Mouse (Mus musculus): ENCODE measurements at regions not wholly inside any gene's neighbourhood (a gene's known extent, or its start where the extent isn't known, plus 50 kb on each side); places are given as distances from the start of the nearest gene placed in this dataset.

DNA sequence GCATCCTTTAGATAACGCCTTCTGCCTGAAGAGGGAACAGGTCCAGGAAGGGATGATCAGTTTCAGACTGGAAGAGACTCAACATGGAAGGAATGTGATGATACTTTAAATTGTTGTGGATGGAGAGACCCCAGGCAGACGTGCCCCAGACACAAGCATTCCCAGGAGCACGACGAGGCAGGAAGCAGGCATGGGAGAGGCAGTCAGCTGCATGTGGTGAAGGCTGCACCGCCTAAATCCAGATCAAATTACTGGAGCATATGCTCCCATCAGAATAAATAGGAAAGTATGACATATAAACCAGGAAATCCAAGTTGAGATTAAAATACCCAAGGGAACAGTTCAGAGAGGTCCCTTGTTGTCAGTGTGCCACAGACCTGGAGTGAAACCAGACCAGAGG, 467.3 kb downstream of the Pid1 start:
- no peaks in the 10 kb centered on the region for H3K27me3 ChIP-seq (replicated peaks; ENCODE audit: control insufficient read depth, insufficient read depth, low read length)
- 0 out of 2 replicates have a peak, but pooled peaks cover 3% of the 10 kb centered on the region for H3K4me1 ChIP-seq (replicated peaks; ENCODE audit: control insufficient read depth, insufficient read depth, low read length)

DNA sequence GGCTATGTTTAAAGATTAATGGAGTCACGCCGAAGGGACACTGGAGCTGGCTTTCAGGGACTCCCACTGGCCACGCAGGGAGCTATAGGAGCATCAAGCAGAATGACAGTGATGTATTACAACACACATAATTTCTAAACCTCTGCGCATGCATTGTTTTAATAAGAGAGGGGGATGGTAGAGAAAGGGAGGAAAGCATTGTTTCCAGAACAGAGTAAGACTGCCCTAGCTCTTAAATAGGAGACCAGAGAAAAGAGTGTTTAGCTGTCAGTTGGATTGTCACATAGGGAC, 471.1 kb upstream of the Sphkap start:
- 71% methylated on average over 4 of the region's 4 CpGs for WGBS
- no peak for ATAC-seq (replicated peaks; ENCODE audit: low FRiP score, low TSS enrichment, low read depth)
- H3K4me1 ChIP-seq (replicated peaks; ENCODE audit: control insufficient read depth, insufficient read depth, low read length): no peaks in the 10 kb centered on the region
- no peaks in the 10 kb centered on the region for H3K27me3 ChIP-seq (replicated peaks; ENCODE audit: control insufficient read depth, insufficient read depth, low read length)
- no peak overlapping the region for H3K4me3 ChIP-seq (ENCODE audit: low read depth, low read length)
- no peaks in the 10 kb centered on the region for H3K9me3 ChIP-seq (ENCODE audit: control insufficient read depth, low read length)
- no peaks in the 10 kb centered on the region for H3K36me3 ChIP-seq (ENCODE audit: control insufficient read depth, insufficient read depth, low read length)
- H3K9ac ChIP-seq (ENCODE audit: low read length): no peak overlapping the region
- no peak for DNase-seq (ENCODE audit: low spot score)
- H3K4me2 ChIP-seq (ENCODE audit: low read length): no peak overlapping the region
- H3K27ac ChIP-seq (ENCODE audit: low read depth): no peak overlapping the region

More for the DNA sequence above, 467.3 kb downstream of the Pid1 start:
- Histone ChIP-seq H3K36me3 (ENCODE audit: control insufficient read depth, insufficient read depth, low read length) (no peaks in the 10 kb centered on the region), H3K9me3 (ENCODE audit: control insufficient read depth, low read length) (no peaks in the 10 kb centered on the region), H3K27ac (ENCODE audit: low read depth) (no peak overlapping the region), H3K4me2 (ENCODE audit: low read length) (no peak overlapping the region), H3K4me3 (ENCODE audit: low read depth, low read length) (no peak overlapping the region), H3K9ac (ENCODE audit: low read length) (no peak overlapping the region)
- WGBS: 19% methylated on average over 5 of the region's 5 CpGs
- ATAC-seq (replicated peaks; ENCODE audit: low FRiP score, low TSS enrichment, low read depth): no peak
- no peak for DNase-seq (ENCODE audit: low spot score)

DNA sequence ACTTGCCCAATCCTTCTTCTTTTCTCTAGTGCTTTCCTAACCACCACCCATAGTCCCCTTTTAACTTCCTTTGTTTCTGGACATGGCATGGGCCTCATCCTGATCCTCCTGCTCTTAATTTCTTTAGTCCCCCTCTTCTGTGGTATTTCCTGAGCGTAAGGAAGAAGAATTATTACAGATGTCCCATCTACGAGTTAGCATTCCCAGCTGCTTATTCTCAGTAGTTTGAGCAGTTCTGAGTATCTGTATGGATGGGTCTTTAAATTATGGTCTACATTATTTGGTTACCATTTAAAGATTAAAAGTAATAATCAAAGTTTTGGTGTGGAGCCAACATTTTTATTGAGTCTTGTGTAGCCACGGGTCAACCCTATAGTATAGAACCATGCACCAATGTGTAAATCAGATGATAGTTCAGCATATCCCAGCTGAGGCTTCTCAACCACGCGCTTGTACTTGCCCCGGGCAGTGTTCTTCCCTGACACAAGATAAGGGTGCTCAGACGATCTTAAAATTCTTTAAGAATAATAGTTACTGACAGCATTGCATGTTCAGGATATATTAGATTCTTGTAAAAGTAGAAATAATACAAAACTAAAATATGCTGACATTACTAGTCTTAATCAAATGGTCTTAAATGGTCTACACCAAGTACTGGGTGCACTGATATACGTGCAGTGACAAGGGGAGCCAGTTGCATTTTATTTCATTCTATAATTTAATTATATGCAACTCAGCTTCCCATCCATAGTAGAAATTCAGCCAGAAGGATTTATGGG, 470.5 kb upstream of the Sphkap start:
- ATAC-seq (replicated peaks; ENCODE audit: low FRiP score, low TSS enrichment, low read depth) (no peak), DNase-seq (ENCODE audit: low spot score) (no peak)
- no peak overlapping the region for H3K27ac ChIP-seq (ENCODE audit: low read depth)
- 75% methylated on average over 8 of the region's 8 CpGs for WGBS
- H3K4me3 ChIP-seq (ENCODE audit: low read depth, low read length): no peak overlapping the region
- no peaks in the 10 kb centered on the region for H3K4me1 ChIP-seq (replicated peaks; ENCODE audit: control insufficient read depth, insufficient read depth, low read length)
- H3K9me3 ChIP-seq (ENCODE audit: control insufficient read depth, low read length): no peaks in the 10 kb centered on the region
- H3K4me2 ChIP-seq (ENCODE audit: low read length): no peak overlapping the region
- H3K9ac ChIP-seq (ENCODE audit: low read length): no peak overlapping the region
- H3K36me3 ChIP-seq (ENCODE audit: control insufficient read depth, insufficient read depth, low read length): no peaks in the 10 kb centered on the region
- no peaks in the 10 kb centered on the region for H3K27me3 ChIP-seq (replicated peaks; ENCODE audit: control insufficient read depth, insufficient read depth, low read length)

DNA sequence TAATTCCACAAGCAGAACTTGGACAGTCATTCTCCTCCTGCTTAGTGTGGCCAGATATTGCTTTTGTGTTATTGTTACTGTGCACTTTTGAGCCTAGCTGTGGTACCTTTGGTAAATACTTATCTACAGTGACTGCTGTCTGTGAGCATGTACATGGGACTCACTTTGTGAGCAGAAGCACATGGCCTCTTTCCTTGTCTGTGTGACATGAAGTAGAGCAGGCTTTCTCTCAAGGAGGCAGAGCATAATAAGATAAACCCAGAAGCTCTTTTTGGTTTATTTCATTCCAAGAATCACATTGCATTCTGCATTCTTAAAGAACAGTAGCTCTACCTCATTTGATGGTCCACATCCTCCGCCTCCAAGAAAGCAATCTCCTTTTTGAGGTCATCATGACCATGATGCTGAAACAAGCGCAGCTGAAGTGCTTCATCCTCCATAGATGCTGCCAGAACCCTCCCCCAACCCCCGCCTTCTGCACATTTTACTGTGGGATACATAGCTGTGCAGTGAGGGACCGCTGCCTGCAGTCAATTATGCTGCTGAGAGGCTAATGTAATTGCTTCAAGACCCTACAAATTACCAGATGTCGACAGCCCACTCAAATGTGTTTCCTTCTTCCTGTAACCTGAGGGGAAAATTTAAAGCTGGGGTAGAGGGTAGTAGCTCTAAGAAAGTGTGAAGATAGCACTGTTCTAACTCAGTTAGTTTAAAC, 463.0 kb upstream of the Sphkap start:
- no peak overlapping the region for H3K9ac ChIP-seq (ENCODE audit: low read length)
- no peaks in the 10 kb centered on the region for H3K9me3 ChIP-seq (ENCODE audit: control insufficient read depth, low read length)
- no peak overlapping the region for H3K4me2 ChIP-seq (ENCODE audit: low read length)
- WGBS: 27% methylated on average over 5 of the region's 5 CpGs
- DNase-seq (ENCODE audit: low spot score) (peak; percentile 59), ATAC-seq (replicated peaks; ENCODE audit: low FRiP score, low TSS enrichment, low read depth) (peak; percentile 53; the same call in 1 of the 2 replicates)
- no peaks in the 10 kb centered on the region for H3K4me1 ChIP-seq (replicated peaks; ENCODE audit: control insufficient read depth, insufficient read depth, low read length)
- no peaks in the 10 kb centered on the region for H3K27me3 ChIP-seq (replicated peaks; ENCODE audit: control insufficient read depth, insufficient read depth, low read length)
- H3K4me3 ChIP-seq (ENCODE audit: low read depth, low read length): no peak overlapping the region
- no peaks in the 10 kb centered on the region for H3K36me3 ChIP-seq (ENCODE audit: control insufficient read depth, insufficient read depth, low read length)
- H3K27ac ChIP-seq (ENCODE audit: low read depth): no peak overlapping the region

DNA sequence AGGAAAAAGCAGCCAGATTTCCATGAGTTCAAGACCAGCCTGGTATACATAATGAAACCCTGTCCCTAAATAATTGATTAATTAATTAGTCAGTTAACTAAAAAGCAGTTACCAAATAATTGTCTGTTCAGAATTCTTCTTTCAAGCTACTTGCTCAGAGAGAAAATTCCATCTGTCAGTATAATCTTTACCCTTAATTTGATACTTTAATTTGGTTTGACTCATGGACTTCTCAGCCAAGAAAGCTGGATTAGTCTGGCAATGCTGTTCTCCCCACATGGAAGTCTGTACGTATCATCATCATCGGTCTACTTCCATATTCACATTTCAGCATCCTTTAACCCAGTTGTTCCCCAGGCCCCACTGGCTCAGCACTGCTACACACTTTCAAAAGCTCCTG, 461.0 kb upstream of the Sphkap start:
- H3K4me2 ChIP-seq (ENCODE audit: low read length): no peak overlapping the region
- H3K4me3 ChIP-seq (ENCODE audit: low read depth, low read length): no peak overlapping the region
- 89% methylated on average over 2 of the region's 2 CpGs for WGBS
- H3K27me3 ChIP-seq (replicated peaks; ENCODE audit: control insufficient read depth, insufficient read depth, low read length): no peaks in the 10 kb centered on the region
- ATAC-seq (replicated peaks; ENCODE audit: low FRiP score, low TSS enrichment, low read depth) (no peak), DNase-seq (ENCODE audit: low spot score) (no peak)
- H3K9ac ChIP-seq (ENCODE audit: low read length): no peak overlapping the region
- H3K27ac ChIP-seq (ENCODE audit: low read depth): no peak overlapping the region
- no peaks in the 10 kb centered on the region for H3K4me1 ChIP-seq (replicated peaks; ENCODE audit: control insufficient read depth, insufficient read depth, low read length)
- no peaks in the 10 kb centered on the region for H3K36me3 ChIP-seq (ENCODE audit: control insufficient read depth, insufficient read depth, low read length)
- H3K9me3 ChIP-seq (ENCODE audit: control insufficient read depth, low read length): no peaks in the 10 kb centered on the region

DNA sequence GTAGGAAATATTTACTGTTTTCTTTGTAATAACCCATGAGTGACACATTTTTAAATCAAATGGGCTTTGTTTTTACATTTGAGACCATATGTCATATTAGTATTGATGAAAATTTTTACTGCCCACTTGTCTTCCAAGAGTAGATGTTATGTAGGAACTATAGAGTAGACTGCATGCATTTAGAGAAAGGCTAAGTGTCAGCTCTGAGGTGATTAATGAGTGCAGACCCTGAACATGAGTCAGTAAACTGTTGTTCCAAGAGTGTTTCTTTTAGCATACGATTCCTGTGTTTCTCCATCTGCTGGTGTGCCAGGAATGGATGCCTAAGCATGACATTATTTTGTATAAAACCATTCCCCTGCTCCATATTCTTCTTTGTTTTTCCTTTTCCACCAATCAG, 454.5 kb upstream of the Sphkap start:
- H3K4me3 ChIP-seq (ENCODE audit: low read depth, low read length): no peak overlapping the region
- ATAC-seq (replicated peaks; ENCODE audit: low FRiP score, low TSS enrichment, low read depth) (no peak), DNase-seq (ENCODE audit: low spot score) (no peak)
- no peaks in the 10 kb centered on the region for H3K4me1 ChIP-seq (replicated peaks; ENCODE audit: control insufficient read depth, insufficient read depth, low read length)
- H3K36me3 ChIP-seq (ENCODE audit: control insufficient read depth, insufficient read depth, low read length): no peaks in the 10 kb centered on the region
- H3K27me3 ChIP-seq (replicated peaks; ENCODE audit: control insufficient read depth, insufficient read depth, low read length): no peaks in the 10 kb centered on the region
- 24% methylated on average over 1 of the region's 1 CpGs for WGBS
- H3K9me3 ChIP-seq (ENCODE audit: control insufficient read depth, low read length): no peaks in the 10 kb centered on the region
- no peak overlapping the region for H3K9ac ChIP-seq (ENCODE audit: low read length)
- H3K4me2 ChIP-seq (ENCODE audit: low read length): no peak overlapping the region
- H3K27ac ChIP-seq (ENCODE audit: low read depth): no peak overlapping the region

DNA sequence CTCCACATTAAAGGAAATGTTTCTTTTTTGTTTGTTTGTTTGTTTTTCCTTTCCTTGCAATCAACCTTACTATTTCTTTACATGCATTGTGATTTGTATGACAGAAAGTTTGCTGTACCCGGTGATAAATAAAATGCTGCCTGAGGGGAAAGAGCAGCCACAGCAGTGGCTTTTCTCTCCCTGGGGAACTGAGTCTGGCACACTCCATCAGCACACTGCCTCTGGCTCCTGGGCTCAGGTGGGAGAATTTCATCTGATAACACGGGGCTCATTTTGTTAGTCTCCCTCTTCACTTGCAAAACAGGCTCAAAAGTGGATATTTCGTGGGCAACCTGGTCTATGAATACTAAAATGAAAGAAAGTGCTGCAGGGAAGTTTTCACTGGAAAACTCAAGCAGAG, 454.1 kb upstream of the Sphkap start:
- Histone ChIP-seq H3K4me3 (ENCODE audit: low read depth, low read length) (no peak overlapping the region), H3K4me1 (replicated peaks; ENCODE audit: control insufficient read depth, insufficient read depth, low read length) (no peaks in the 10 kb centered on the region), H3K4me2 (ENCODE audit: low read length) (no peak overlapping the region), H3K9me3 (ENCODE audit: control insufficient read depth, low read length) (no peaks in the 10 kb centered on the region), H3K27me3 (replicated peaks; ENCODE audit: control insufficient read depth, insufficient read depth, low read length) (no peaks in the 10 kb centered on the region), H3K9ac (ENCODE audit: low read length) (no peak overlapping the region), H3K36me3 (ENCODE audit: control insufficient read depth, insufficient read depth, low read length) (no peaks in the 10 kb centered on the region), H3K27ac (ENCODE audit: low read depth) (no peak overlapping the region)
- ATAC-seq (replicated peaks; ENCODE audit: low FRiP score, low TSS enrichment, low read depth) (no peak), DNase-seq (ENCODE audit: low spot score) (no peak)
- WGBS: 66% methylated on average over 3 of the region's 3 CpGs

DNA sequence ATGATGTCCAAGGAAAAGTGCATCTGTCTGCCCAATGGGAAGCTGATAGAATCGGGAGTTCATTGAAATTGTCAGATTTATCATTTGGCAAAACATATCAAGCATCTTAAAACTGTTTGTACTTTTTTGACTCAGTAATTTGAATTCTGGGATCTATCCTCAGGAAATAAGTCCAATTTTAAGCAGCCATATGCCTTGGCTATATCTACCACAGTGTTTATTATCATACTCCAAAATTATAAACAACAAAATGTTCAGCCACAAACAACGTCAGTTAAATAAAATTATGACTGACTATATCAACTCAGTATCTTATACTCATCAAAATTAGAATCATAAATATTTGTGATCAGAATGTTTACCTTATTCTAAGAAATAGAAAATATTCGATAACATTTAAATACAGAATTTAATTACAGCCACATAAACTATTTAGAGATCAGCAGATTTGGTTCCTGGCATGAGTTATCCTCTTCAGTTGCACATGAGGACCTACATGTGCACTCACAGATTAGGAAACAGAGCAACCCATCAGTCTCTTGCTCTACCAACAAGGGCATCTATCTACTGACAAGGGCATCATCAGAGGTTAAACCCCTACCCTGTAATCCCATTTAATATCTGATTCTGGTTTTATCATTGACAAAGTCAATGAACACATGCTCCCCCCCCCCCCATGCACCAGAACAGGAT, 451.9 kb upstream of the Sphkap start:
- ATAC-seq (replicated peaks; ENCODE audit: low FRiP score, low TSS enrichment, low read depth) (no peak), DNase-seq (ENCODE audit: low spot score) (no peak)
- H3K4me1 ChIP-seq (replicated peaks; ENCODE audit: control insufficient read depth, insufficient read depth, low read length): no peaks in the 10 kb centered on the region
- no peaks in the 10 kb centered on the region for H3K27me3 ChIP-seq (replicated peaks; ENCODE audit: control insufficient read depth, insufficient read depth, low read length)
- H3K4me3 ChIP-seq (ENCODE audit: low read depth, low read length): no peak overlapping the region
- no peak overlapping the region for H3K27ac ChIP-seq (ENCODE audit: low read depth)
- H3K9ac ChIP-seq (ENCODE audit: low read length): no peak overlapping the region
- H3K36me3 ChIP-seq (ENCODE audit: control insufficient read depth, insufficient read depth, low read length): no peaks in the 10 kb centered on the region
- H3K4me2 ChIP-seq (ENCODE audit: low read length): no peak overlapping the region
- WGBS: 79% methylated on average over 3 of the region's 3 CpGs
- no peaks in the 10 kb centered on the region for H3K9me3 ChIP-seq (ENCODE audit: control insufficient read depth, low read length)

Data from intestine, embryonic 14.5 days (tissue).